Mouse (Mus musculus) megakaryocyte, embryonic 14.5 days (primary cell): ENCODE data around the gene Tnk1. TPM values are rescaled to one million over a fixed set of nuclear protein-coding genes. Genes with fewer than 3 reads are reported as not detected.

Experiments
- H3K27me3 ChIP-seq: replicated peaks from 2 replicates; pipeline ENCODE3; 2012; ENCODE audit warnings: inconsistent platforms
- H3K36me3 ChIP-seq: replicated peaks from 2 replicates; pipeline ENCODE3; 2012; ENCODE audit warnings: low read length, inconsistent platforms, mixed read lengths
- H3K4me1 ChIP-seq: 2 replicates; pipeline ENCODE4 v1.6.1; 2012; ENCODE audit warnings: inconsistent platforms
- H3K4me3 ChIP-seq: replicated peaks from 2 replicates; pipeline ENCODE3; 2012; ENCODE audit warnings: moderate library complexity, mild to moderate bottlenecking, inconsistent platforms
- H3K9me3 ChIP-seq: 2 replicates; pipeline ENCODE4 v1.6.1; 2012; ENCODE audit warnings: inconsistent platforms
- FLI1 ChIP-seq: IDR thresholded peaks from 2 replicates; pipeline ENCODE4 v1.6.1; 2012; ENCODE audit warnings: low read length, inconsistent platforms, mixed read lengths
- GATA1 ChIP-seq: IDR thresholded peaks from 3 replicates; pipeline ENCODE4 v1.6.1; 2012; ENCODE audit warnings: mixed read lengths, low read length, inconsistent platforms, borderline replicate concordance
- polyA plus RNA-seq: library from polyadenylated mRNA; stranded (reverse); fragments of >175 nt; gene quantifications from 2 replicates; pipeline ENCODE4 v1.2.3, GENCODE M21; 2012; ENCODE audit warnings: low replicate concordance; ENCODE audit not compliant: insufficient read depth

The Tnk1 gene
- polyA plus RNA-seq, 1 experiment: not detected

DNA sequence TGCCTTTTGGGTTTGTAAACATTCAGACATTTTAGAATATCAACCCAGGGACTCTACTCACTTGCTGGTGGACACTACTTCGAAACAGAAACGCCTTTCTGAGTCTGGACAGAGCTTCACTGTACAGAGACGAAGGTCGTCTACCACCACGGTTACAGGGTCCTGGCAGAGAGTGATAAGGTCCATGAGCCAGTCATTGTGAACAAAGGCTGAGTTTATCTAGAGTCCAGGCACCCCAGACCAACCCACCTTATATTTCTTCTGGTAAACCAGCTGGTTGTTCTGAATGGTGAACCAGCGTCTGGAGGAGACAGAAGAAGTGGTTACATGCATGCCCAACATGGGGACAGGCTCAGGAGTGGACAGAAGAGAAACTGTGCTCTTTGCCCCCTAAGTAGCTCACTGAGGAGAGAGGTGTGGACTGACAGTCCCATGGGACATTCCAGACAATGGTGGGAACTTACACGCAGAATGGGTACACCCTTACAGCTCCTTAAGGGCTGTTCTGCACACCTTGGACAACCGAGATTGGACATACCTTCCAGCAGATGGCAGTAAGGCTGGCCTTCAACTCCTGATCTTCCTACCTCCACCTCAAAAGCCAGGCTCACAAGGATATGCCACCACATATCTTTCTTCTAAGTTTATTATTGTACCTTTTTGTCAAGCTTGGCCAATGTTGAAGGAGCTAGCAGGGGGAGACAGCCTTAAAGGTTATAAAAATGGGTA is 28.5 kb upstream of the Tnk1 start:
- no peak for TF ChIP-seq GATA1
- no peak for TF ChIP-seq FLI1
- Histone ChIP-seq H3K4me3 (no peak overlapping the region), H3K9me3 (no peaks in the 10 kb centered on the region), H3K27me3 (no peaks in the 10 kb centered on the region), H3K36me3 (peaks cover 79% of the 10 kb centered on the region), H3K4me1 (peaks cover 49% of the 10 kb centered on the region)

DNA sequence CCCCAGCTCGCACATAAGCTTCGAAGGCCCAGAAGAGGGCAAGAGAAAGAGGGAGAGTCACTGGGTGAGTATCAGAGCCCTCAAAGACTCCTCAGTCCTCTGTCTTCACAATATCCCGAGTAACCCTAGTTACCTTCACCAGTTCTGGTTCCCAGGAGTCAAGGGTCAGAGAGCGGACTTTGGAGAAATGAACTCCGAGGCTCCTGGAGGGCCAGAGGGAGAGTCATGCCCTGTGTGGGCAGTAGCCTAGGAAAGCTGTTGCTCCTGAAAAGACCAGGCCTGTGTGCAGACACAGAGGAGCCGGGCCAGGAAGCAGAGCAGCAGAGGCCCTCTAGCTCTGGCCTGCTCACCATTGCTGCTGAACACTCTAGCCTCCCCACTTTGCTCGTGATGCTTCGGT is 26.1 kb upstream of the Tnk1 start:
- Histone ChIP-seq H3K4me1 (peaks cover 51% of the 10 kb centered on the region), H3K9me3 (no peaks in the 10 kb centered on the region), H3K36me3 (peaks cover 66% of the 10 kb centered on the region), H3K4me3 (no peak overlapping the region), H3K27me3 (no peaks in the 10 kb centered on the region)
- TF ChIP-seq GATA1 (no peak), FLI1 (no peak)

DNA sequence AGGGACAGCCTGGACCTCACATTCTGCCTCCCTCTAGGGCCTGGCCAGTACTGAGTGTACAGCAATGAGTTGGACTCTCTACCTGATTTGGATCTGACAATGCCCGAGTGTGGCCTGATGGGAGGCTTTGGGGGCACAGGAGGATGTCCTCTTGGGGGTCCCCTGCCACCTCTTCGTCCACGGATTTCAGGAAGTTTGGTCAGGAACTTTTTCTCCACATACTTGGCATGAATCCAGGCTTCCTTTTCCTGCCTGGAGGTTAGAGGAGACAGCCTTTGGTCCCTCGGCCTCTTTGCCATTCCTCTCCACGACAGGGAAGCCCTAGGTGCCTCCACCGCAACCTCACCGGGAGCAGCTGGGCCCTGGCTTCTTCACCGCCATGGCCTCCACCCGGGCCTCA is 25.7 kb upstream of the Tnk1 start:
- H3K4me1 ChIP-seq: peaks cover 51% of the 10 kb centered on the region
- peaks cover 63% of the 10 kb centered on the region for H3K36me3 ChIP-seq

DNA sequence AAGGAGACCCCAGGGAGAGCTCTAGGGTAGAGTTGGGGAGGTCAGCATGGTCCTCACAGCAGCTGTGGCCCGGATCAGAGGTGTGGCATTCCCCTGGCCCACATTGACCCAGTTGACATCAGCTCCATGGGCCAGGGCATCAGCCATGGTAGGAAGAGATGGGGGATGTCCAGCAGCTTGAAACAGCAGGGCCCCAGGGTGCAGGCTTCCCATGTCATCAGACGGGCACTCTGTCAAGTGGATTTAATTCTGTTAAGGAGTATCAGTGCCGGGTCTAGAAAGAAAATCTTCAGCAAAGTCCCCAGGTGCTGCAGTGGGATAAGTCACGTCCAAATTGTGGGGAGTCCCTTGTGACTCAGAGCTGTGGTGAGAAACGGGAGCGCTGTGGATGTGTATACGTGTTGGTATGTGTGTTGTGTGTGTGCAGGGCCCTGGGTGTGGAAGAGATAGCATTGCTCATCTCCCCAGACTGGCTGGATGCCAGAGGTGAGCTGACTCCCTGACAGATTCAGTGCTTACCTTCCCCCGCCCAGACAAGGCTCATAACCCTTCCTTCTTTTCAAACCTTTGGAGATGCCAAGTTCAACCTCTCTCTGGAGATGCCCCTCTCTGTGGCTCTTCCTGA is 25.1 kb upstream of the Tnk1 start:
- H3K36me3 ChIP-seq: peaks cover 59% of the 10 kb centered on the region
- TF ChIP-seq GATA1: no peak
- TF ChIP-seq FLI1: no peak
- H3K4me1 ChIP-seq: peaks cover 56% of the 10 kb centered on the region

More for the DNA sequence above, 25.7 kb upstream of the Tnk1 start:
- H3K27me3 ChIP-seq: no peaks in the 10 kb centered on the region
- no peak for TF ChIP-seq FLI1
- no peak for TF ChIP-seq GATA1
- no peaks in the 10 kb centered on the region for H3K9me3 ChIP-seq
- H3K4me3 ChIP-seq: no peak overlapping the region

DNA sequence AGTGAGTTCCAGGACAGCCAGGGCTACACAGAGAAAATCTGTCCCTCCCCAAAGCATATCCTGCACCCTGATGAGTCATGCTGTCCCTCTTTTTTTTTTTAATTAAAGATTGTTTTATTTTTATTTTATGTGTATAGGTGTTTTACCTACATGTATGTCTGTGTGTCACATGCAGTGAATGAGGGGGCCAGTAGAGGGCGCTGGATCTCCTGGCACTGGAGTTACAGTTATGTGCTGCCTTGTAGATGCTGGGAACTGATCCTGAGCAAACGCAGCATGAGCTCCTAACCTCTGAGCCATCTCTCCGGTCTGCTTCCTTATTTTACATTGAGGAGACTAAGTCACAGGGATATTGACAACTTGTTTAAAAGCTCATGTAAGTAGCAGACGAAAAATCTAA is 24.5 kb upstream of the Tnk1 start:
- TF ChIP-seq GATA1 (no peak), FLI1 (no peak)
- no peak overlapping the region for H3K4me3 ChIP-seq
- peaks cover 62% of the 10 kb centered on the region for H3K4me1 ChIP-seq
- no peaks in the 10 kb centered on the region for H3K27me3 ChIP-seq
- peaks cover 56% of the 10 kb centered on the region for H3K36me3 ChIP-seq
- H3K9me3 ChIP-seq: no peaks in the 10 kb centered on the region

More for the DNA sequence above, 25.1 kb upstream of the Tnk1 start:
- Histone ChIP-seq H3K4me3 (no peak overlapping the region), H3K9me3 (no peaks in the 10 kb centered on the region), H3K27me3 (no peaks in the 10 kb centered on the region)

DNA sequence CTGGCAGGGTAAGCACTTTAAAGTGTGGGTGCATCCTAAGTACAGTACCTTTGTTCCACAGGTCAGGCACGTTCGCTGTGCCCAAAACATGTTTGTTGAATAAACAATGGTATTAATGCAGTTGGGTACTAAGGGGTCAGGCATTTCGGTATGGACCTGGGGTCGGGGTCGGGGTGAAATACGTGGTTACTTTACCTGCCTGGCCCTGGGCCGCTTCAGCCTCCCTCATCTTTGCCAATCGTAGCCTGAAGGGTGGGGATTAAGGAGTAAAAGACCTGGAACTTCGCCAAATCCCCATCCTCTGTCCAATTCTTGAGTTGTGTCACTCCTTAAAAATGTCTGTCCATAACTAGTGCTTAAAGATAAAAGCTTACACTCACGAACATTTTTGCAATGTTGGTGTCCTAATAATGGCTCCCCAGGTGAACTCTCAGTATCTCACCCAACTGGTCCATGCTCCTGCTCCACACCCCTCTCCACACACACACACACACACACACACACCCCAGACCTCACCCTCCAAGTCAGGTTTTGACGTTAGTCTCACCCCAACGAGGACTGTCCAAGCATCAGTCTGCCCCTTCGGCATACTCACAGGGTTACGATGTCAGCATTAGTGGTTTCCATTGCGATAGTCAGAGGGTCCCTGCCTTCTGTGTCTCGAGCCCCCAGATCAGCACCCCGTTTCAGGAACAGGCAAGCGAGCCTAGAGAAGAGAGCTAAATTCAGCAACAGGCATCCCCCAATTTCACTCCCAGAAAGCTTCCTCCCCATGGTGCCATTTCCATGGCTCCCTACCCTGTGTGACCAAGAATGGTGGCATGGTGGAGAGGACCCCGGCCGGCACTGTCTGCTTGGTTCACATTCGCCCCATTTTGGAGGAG is 23.5 kb upstream of the Tnk1 start:
- TF ChIP-seq FLI1: no peak
- no peak for TF ChIP-seq GATA1
- Histone ChIP-seq H3K9me3 (no peaks in the 10 kb centered on the region), H3K4me3 (peak overlapping the region; percentile 95), H3K36me3 (peaks cover 46% of the 10 kb centered on the region), H3K27me3 (no peaks in the 10 kb centered on the region), H3K4me1 (peaks cover 68% of the 10 kb centered on the region)

DNA sequence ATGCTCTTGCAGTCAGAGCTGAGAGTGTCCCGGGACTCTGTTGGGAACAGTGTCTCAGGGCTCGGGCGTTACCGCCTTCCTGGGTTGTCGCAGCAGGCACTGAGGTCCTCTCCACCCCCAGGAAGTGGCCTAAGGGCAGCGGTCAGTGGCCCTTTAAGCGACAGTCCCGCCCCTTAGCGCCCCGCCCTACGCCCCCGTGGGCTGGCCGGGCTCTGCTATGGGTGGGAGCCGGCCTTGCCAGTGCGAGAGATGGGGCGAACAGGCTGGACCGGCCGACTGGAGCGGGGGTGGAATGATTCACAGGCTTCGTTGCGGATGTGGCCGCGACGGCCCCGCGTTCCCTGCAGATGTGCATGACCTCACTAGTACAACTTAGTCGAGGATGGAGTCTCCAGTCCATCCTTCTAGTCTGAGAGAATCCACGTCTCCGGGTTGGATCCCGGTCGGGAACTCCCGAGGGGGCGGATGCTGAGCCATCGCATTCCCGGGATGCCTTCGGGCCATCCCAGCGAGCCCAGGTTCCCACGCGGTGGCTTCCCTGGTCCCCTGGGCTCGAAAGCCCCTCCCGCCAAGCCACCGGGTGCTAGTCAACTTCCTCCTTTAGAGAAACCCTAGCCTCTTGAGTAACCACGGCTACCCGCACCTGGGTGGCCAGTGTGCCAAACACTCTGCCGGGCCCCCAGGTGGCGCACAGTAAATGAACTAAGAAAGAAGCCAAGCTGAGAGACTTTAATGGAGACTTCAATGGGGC is 22.5 kb upstream of the Tnk1 start, which contains the start of gene Kctd11:
Gene Kctd11 (minus strand): TSS at position 554 of the 751 bp plus-strand sequence.
- Histone ChIP-seq H3K4me1 (peaks cover 75% of the 10 kb centered on the region), H3K27me3 (no peaks in the 10 kb centered on the region), H3K9me3 (no peaks in the 10 kb centered on the region), H3K36me3 (peaks cover 36% of the 10 kb centered on the region), H3K4me3 (peak within 1 kb of the TSS; percentile 95)
- no peak for TF ChIP-seq FLI1
- no peak for TF ChIP-seq GATA1

DNA sequence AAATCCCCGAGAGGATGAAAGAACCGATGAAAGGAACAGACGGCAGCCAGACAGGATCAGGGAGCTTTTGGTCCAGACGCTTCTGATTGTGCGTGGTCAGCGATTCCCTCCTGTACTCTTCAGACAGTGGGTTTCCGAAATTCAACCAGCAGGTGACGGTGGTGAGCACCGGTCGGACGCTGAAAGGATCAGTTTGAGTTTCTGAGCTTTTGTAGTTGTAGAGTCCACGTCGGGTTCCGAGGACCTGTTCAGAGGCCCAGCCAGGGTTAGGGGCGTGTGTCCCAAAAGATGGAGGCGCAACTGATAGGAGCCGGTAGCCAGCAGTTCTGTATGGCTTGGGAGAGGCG is 21.9 kb upstream of the Tnk1 start:
- Histone ChIP-seq H3K27me3 (no peaks in the 10 kb centered on the region), H3K4me1 (peaks cover 80% of the 10 kb centered on the region), H3K9me3 (no peaks in the 10 kb centered on the region), H3K36me3 (peaks cover 30% of the 10 kb centered on the region), H3K4me3 (peak overlapping the region; percentile 95)
- TF ChIP-seq GATA1 (no peak), FLI1 (no peak)

DNA sequence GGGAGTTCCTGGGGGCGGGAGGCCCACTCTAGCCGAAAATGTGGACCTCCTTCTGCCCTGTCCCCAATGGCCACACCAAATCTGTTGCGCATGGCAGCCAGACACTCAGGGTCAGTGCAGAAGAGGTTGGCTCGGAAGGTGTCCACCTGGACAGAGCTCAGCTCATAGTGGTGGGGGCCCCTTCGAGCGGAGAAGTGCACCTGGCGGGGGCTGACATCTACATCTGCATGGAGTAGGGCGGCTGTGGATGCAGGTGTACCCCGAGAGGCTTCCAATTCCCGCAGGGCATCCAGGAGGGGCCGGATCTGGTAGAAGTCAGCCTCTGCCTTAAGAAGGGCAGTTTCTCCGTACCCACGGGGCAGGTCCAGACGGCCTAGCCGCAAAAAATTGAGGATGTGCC is 21.2 kb upstream of the Tnk1 start:
- Histone ChIP-seq H3K4me1 (peaks cover 84% of the 10 kb centered on the region), H3K4me3 (peak overlapping the region; percentile 95)

More for the DNA sequence above, 21.2 kb upstream of the Tnk1 start:
- Histone ChIP-seq H3K27me3 (peaks cover under 1% of the 10 kb centered on the region), H3K9me3 (no peaks in the 10 kb centered on the region), H3K36me3 (peaks cover 22% of the 10 kb centered on the region)
- TF ChIP-seq FLI1: no peak
- TF ChIP-seq GATA1: no peak
